Mouse (Mus musculus) MEL-GATA-1-ER (cell line): ENCODE measurements around the gene L3mbtl4.
"Not testable (repeated sequence)": the region's sequence is repeated elsewhere in the genome, so short reads cannot be mapped to it uniquely, and the experiment has no call there.

ENCODE experiments used
- DNase-seq: peaks from one replicate; pipeline ENCODE4 v3.0.0-alpha.2; 2012; ENCODE audit warnings: low read depth; ENCODE audit errors: extremely low read depth

The L3mbtl4 gene

DNA sequence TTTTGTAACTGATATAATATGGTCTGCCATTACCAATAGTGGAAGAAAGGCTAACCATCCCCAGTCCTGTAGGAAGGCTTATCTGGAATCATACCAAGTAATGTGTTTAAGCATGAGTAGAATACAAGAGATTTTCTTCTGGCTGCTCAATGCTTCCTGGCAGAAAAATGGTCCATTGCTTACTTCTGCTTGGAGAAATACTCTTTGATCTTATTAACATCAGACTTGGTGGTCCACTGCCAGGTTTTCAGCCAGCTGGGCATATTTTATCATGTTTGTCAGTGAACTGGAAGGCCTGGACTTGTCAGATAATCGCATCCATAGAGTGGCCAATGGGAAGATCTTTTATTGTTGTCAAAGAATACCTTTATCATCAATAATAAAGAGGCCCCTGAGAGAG, 97.5 kb downstream of the L3mbtl4 start:
- DNase-seq: no peak

DNA sequence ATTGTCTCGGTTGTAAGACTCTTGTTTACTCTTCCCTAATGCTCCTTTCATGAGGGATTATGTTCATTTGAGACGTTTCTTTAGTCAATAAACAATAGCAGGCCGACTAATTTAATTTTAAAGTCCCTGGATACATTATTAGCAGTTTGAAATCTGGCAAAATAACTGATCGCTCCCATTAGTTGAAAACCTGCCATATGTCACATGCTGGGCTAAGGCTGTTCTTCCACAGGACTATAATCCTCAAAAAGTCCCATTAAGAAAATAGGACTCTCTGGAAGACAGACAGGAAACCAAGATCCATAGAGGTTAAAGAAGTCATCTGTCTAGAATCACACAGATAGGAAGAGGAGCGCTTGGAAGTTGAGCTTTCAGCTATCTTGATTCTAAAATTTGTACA, 114.9 kb downstream of the L3mbtl4 start:
- no peak for DNase-seq

DNA sequence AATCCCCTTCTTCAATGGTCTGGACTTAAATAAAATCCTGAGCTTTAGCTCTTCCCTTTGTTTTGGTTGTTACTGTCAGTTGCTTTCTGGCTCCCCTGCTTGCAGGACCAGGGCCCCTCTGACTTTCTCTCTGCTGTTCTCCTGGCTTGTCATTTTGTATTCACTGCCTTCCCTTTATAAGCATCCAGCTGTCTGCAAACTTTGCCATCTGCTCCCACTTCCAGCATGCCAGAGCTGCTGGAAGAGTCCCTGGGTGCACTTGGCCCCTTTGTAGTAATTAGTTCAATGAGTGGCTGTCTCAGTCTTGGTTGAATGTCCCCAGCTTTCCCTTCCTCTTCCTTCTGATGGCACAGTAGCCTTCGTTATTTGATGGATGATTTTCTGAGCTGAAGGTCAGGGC, 132.4 kb downstream of the L3mbtl4 start:
- no peak for DNase-seq

DNA sequence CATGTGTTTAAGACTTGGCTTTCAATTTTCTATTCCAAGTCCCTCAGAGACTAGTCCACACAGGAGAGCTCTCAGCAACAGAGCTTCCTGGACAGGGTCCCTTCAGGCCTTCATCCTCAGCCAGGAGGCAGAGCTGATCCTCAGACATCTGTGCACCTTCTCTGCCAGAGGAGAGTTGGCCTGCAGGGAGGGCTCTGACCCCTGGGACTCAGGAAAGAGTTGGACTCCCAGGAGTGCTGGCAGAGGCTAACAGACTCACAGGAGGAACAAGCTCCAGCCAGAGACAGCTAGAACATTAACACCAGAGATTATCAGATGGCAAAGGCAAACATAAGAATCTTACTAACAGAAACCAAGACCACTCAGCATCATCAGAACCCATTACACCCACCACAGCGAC, 133.5 kb downstream of the L3mbtl4 start:
- DNase-seq: not testable (repeated sequence)

DNA sequence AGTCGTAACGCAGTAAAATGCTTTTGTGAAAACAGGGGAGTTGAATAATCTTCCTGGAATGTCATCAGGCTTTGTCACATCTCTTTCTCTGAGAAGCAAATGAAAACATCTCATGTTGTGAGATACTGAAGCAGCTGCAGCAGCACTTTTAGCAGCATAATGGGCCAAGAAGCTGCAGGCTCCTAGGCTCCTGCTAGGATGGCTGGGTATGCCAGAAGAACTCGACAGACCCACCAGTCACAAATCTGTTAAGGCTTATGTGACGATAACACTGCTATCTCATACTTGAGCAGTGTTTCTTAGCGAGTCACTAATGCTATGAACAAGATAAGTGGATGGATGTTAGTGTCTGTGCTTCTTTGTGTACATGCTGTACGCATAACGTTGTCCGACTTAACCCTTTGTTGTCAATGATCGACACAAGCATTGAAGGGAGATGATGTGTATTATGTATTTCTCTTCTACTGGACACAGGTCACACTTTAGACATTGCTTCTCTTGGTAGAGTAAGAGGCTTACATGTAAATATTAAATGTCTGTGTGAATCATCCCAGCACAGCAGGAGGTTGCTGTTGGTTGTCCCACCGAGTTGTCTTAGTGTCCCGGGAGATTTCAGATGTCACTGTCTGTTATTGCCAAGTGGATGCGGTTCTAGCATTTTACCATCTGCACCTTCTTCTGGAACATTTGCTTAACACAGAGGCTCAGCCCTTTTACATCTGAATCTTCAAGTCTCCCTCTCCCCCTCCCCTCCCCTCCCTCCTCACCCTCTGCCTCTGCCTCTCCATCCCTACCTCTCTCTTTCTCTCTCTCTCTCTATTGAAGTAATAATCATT, 149.3 kb downstream of the L3mbtl4 start:
- DNase-seq: no peak

DNA sequence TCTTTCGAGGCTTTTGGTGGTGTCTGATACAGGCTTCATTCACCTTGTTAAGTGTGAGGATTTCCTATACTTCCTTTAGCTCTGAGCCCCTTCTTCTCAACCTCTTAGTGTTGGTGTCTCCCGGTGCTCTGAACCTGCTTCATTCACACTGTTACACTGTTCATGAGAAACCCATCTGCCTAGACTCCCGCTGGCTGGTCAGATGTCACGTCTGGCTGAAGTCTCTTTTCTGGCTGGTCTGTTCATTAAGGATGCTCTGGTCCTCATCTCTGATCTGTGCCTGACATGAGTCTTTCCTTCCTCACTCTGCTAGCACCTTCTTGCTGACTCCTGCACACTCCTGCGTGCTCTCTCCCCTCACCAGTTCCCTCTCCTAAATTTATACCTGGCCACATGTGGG, 160.0 kb downstream of the L3mbtl4 start:
- DNase-seq: no peak

DNA sequence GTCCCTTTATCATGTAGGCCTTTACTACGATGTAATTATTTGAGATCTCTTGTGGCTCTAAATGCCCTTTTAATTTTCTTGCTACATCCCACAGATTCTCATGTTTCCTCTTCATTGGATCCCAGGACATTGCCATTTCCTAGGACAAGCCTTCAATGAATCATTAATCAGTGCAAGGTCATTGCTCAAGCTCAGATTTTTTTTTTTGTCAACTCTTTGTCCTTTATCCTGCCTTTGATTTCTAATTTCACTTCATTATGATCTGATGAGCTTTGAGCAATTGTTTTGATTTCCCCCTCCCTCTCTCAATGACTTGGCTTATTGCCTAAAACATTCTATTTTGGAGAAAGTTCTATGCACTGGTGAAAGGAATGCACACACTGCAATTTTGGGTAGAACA, 177.3 kb downstream of the L3mbtl4 start:
- DNase-seq: no peak

DNA sequence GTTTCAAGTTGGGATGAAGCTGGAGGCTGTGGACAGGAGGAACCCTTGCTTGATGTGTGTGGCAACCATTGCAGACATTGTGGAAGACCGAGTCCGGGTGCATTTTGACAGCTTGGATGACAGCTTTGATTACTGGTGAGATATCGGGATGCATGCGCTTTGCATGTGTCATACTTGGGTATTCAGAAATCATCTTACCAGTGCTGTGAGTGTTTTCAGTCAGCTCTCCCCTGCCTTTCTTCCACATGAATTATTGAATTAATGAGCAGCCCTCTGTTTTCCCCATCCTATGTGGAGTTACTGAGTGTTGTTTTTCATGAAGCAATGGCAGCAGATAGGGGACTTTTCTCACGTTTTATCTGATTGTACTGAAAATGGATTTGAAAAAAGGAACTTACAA, 187.9 kb downstream of the L3mbtl4 start:
- no peak for DNase-seq

DNA sequence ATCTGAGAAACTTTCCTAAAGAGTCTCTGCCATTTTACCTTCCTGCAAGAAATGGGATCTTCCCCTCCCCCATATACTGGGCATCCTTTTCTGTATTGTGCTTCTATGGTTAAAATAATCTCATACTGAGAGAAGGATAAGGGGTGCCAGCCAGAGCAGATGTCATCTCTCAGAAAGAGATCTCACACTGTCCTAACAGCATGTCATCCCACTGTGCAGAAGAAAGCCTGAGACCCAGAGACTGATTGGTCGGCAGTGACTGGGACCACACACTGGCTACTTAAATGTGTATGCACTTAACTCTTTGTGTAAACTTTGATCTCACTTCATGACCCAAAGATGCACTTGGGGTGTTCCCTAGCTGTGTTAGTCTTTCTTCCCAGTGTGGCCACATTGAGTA, 193.7 kb downstream of the L3mbtl4 start:
- DNase-seq: no peak

DNA sequence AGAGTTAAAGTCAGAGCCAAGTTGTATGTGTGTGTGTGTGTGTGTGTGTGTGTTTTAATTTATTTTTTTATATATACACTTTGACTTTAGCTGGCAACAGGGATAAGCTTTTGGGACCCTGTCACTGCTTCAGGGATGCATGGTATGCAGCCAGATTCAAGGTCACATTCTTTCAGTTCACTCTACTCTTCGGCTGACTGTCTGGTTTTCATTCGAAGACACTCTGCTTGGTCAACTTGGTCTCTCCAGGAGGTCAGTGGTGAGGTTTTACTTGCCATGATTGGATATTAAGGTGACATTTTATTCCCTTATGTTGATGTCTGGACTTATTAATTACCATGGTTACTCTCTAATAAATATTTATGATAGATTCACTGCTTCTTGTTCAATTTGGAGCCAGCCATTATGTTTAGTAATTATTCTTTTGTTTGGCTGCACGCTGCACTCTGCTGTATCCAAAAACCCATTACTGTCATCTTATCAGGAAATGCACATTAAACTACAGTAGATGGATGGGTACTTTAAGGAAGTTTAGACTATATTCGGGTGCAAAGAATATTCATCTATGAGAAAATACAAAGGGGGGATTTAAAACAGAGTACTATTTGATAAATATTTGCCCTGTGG, 216.6 kb downstream of the L3mbtl4 start:
- DNase-seq: no peak

DNA sequence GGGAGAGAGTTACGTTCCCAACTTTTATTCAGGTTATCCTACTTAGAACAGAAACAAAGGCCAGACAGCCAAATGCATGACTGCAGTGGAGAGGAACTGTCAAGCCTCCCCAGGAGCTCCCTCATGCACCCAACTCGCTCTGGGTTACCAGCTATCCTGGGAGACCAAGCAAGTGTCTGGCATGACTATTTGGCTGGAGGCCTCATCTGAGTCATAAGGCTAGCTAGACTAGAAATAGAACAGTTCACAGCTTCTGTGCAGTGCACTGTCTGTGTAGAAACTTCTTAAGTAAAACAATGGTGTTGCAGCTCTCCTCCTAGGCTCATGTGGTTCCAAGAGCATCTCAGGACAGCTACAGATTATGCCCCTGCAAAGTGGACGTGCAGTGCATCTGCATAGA, 218.6 kb downstream of the L3mbtl4 start:
- DNase-seq: no peak

DNA sequence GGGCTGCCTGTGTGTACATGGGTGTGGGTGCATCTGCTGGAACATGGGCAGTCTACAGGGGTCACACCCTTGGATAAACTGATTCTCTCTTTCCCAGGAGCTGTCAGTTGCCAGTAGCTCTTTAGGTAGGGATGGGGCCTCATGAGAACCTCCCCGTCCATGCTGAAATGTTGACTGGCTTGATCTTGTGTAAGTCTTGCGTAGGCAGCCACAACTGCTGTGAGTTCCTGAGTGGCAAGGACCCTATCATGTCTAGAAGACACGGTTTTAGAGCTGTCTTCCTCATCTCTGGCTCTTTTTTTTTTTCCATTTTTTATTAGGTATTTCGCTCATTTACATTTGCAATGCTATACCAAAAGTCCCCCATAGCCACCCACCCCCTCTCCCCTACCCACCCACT, 229.4 kb downstream of the L3mbtl4 start:
- DNase-seq: not testable (repeated sequence)

DNA sequence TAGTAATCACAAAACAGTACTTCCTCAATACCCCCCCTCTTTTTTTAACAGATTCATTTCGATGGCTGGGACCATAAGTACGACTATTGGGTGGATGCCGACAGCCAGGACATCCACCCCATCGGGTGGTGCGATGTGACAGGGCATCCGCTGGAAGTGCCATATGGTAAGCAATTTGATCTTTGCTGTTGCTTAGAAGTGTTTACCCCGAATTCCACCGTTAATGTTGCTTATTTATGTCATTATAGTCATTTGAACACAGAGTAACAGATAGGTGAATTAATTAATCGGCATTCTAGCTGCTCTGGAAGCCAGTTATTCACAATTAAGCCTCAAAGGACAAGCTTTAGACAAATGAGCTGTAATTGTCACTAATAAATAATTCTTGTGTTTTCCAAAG, 286.1 kb downstream of the L3mbtl4 start:
- no peak for DNase-seq

DNA sequence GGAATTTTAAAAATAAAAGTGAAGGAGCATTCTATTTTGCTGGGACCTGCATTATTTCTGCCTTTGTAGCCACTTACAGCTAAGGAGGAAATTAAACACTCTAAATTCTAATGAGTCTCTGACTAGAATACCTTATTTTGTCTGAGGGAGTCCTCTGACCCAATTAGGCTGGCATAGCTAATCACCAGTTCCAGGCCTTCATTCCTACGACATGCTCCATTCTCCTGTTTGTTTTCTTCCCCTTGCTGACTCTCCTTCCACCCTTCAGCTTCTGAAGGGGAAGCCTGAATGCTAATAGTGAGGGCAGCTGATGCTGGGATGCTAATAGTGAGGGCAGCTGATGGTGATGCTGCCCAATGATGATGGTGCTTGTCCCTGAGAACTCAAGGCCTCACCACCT, 286.7 kb downstream of the L3mbtl4 start:
- DNase-seq: no peak

DNA sequence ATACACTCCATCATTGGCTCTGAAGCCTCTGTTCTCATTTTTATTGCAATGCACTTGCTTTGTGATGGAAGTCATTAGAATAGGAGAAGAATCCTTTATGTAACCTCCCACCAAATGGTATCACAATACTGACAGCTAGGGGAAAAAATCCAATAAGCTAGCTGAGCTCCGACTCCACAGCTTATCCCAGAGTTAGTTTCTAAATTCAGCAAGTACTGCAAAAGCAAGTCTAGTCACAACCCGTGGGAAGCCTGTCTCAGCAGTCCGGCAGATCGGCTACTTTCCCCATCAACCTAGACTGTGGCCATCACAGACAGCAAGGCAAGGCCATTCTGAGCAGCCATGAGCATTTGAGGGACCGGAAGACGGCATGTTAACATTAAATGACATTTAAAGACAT, 298.2 kb downstream of the L3mbtl4 start:
- DNase-seq: no peak

DNA sequence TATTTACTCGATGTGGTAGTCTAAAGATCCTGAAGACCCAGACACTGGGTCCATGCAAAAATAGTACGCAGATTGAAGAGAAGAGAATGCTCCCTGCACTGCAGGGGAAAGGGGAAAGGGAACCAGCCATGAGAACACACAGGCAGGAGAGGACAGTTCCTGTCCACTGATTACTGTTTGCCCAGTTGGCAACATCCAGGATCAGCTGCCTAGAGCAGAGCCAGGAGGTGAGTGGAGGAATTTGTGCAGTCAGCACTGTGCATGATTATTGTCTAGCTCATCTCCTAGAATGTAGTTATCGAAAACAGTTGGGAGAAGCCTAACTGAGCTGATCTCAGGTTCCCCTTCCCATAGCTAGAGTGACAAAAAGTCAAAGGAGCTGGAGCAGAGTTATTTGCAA, 311.6 kb downstream of the L3mbtl4 start:
- no peak for DNase-seq

DNA sequence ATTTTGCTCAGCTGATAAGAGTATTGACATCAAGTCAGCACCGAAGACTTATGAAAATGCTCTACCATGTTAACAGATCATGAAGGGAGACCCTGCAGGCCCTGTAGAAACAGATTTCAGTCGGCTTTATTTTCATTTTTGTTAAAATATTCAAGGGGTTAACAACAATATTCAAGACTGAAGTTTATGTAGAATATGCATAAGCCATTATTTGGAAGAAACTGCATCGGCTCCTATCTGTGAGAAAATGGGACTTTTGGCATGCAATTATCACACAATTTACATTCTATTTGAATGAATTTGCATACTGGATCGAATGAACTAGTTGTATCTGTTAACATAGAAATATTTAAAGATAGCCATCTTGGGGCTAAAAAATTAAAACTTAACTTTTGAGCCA, 318.0 kb downstream of the L3mbtl4 start:
- no peak for DNase-seq

DNA sequence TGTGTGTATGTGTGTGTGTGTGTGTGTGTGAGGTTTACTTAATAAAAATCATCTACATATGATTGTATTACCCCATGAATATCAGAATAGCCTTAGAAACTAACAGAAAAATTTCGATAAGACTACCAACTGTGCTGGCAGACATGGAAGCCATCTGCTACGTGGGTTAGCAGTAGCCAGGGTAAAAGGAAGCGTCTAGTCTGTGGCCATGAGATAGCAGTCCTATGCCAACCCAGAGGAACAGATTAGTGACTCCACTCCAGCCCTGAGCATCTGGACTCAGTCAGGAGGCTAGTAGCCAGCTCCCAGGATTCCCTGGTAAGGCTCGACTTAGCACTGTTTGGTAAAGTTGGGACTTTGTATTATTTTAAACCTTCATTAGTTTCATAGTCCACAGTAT, 329.1 kb downstream of the L3mbtl4 start:
- DNase-seq: no peak

DNA sequence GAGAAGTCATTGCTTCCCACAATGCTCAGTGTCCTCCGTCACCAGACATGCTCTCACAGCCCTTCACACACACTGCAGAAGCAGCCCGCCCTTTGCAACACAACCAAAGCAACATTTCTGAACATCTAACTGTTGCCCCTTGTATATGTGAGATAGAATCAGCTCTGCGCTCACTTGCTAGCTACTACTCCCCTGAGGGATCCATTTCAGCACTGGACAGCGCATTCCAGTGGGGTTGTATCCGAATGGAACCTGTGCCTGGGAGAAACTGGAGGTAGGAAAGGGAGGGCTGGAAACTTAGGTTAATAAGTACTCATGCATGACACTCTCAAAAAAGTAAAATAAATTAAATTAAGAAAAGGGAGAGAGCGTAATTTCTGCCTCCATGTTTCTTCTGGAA, 334.1 kb downstream of the L3mbtl4 start:
- no peak for DNase-seq

DNA sequence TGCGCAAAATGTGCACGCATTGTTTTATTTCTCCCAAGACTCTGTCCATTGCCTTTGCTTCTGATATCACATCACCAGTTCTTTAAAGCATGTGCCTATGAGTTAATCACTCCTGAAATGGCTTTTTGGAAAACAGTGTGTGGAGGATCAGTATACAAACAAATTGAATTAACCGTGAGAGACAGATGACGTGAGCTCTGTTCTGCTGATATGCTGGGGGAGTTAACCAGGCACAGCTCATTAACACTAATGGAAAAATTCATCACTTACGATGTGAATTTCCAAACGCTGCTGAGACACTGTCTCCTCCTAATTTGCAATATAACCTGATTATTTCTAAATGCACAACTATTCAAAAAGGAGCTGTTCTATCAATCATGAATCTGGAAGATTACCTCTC, 337.6 kb downstream of the L3mbtl4 start:
- no peak for DNase-seq

DNA sequence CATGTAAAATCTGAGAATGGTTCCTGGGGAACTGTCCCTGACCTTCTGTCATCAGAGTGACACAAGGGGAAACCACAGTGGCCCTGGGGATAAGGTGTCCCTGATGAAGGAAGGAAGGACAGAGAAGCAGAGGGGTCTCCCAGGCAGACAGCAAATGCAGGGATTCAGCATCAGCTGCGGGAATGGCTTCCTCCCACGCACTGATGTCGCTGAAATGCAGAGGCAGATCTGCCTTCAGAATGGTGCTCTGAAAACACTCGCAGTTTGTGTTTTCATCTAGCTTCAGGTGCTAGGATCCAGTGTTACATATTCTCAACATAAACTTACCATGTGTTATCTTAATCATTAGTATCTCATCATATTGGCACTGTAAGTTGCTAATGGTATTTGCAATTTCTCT, 351.7 kb downstream of the L3mbtl4 start:
- DNase-seq: no peak

DNA sequence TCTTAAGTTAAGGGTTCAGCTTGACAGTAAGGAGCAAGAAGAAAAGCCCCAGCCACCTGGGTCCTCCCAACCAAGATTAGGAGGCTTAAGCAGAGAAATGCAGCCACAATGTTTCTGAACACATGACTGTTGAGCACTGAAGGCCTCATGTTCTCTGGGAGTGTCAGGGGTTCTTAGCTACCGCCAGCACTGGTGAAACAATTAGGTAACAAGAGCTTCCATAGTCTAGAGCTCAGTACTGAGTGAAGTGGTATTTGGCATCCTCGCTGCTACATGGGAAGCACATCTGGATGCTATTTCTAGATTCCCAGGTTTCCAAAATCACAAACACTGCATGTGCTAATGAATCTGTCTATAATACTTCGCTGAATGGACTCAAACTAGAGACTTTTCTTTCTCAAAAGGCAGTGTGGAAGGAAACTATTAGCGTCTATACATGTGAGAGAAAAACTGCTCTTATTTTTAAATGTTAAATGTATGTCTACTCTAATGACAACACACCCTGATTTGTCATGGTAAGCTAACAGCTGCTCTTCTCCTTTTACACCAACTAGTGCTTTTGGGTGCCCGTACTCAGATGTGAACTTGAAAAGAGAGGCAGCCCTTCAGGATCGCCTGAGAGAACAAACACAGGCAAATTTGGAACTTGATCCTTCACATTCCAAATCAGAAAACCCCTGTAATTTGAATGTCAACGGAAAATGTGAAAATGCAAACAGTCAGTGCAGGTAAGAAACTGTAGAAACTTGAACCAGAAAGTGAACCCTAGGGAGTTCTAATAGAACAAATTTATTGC, 356.2 kb downstream of the L3mbtl4 start:
- no peak for DNase-seq
